Mouse (Mus musculus): ENCODE measurements around the gene Wnt11.

GRCm38 (mm10) chr7:98828052-98828451 is 6.9 kb upstream of the Wnt11 start:
- TF ChIP-seq CTCF (conservative IDR thresholded peaks at IDR 0.05; ENCODE audit: insufficient read depth, insufficient read length, low read depth, low read length) = no peak
- TF ChIP-seq POLR2A (IDR thresholded peaks at IDR 0.05; ENCODE audit: low read depth, low read length) = no peak

Data from kidney, adult 2 months (tissue).